Mouse (Mus musculus): Measurements from ENCODE around the gene Ergic1.

The Ergic1 gene

DNA sequence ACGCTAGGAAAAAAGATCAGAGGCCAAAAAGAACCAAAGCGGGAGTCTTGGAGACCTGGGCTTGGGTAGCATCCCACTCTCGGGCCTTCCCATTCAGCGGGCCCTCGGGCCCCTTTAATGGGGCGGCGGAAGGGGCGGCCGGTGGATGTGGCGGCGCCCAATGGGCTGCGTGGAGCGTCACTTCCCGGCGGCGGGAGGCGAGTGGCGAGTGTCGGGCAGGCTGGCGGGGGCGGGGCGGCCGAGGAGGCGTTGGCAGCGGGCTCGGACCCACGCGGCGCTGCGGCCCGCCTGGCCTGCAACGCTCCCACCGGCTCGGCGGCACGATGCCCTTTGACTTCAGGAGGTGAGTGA lies at the start of gene Ergic1:
Gene Ergic1 (plus strand): TSS at position 200 of the 351 bp plus-strand sequence.
- peak; percentile 74 for DNase-seq (ENCODE audit: low spot score)

DNA sequence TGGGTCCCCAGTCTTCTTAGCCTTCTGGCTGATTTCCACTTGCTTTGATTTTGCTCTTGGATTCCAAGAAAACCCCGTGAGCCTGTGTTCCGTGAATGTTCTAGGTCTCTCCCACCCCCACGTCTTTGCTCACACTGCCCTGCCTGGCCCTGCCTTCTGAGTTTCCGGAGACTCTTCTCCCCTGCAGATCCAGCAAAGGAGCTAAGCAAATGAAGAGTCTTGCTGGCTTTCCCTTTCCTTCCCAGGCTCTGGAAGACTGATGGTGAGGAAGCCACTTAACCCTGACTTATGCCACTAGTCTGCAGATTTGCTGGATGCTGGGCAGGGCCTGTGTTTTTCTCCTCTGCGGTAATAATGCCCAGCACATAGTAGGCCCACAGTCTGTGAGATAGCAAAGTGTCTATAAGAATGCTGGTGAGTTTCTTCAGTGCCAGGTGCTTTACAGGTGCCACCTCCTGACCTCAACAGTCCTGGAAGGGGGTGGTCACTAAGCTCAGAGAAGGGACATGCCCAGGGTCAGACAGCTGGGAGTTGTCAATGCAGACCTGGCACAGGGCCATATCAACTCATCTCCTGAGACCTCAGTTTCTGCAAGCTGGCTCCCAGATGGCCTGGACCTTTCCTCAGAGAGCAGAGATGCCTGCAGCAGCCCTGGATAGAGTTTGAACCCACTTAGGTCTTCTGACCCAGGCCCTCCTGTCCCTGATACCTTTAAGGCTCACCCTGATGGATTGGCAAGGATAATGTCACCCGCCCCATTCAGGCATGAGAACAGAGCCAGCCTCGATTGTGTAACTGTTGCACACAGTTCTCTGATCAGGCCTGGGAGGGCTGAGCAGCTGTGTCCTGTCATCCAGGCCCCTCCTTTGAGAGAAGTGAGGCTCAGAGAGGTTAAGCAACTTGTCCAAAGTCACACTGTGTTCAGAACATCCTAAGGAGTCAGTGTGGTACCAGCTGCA lies 49.2 kb upstream of the Ergic1 start:
- DNase-seq (ENCODE audit: low spot score) = no peak

DNA sequence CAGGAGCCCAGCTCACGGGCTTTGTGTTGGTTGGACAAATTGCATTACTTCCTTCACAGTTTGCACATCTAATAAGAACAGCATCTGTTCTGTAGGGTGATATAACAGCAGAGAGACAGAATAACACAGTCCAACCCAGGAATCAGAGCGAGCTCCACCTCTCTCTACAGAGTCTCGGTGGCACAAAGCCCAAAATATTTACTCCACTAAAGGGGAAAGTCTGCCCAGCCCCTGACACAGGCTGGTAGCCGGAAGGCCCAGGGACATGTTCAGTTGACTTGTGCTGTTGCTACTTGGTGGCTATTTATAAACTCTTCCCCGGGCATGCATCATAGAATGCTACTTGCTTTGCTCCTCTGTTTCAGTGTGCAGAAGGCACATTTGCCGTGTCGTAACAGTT lies 48.3 kb upstream of the Ergic1 start:
- no peak for DNase-seq (ENCODE audit: low spot score)

DNA sequence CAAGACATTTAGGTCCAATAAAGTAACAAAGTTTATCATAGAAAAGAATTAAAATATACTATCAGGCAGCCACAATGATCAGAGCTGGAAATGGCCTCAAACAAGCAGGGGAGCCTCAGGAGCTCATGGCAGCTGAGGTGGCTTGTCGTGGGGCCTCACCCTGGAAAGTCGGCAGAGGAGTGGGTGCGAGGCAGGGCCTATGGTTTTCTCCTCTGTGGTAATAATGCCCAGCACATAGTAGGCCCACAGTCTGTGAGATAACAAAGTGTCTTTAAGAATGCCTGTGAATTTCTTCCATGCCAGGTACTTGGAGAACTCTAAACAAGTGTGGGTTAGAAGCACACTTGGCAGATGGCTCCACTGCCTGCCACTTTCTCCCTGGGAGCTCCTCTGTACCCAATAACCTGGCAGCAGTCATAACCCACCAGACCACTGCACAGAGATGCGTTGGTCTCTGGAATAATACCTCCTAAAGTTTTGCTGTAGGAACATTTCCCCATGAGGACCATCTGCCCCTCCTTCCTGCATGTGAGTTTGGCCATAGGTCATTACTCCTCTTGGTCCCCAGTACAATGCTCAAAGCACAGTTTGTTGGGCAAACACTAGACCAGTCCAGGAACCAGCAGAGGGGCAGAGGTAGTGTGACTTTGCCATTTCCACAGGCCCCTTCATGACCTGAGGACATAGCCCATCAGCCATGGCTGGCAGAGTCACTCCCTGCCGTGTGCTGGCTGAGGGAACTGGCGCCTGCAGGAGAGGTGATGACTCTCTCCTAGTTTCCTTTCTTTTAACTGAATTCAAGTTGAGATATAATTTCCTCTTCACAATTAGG lies 47.6 kb upstream of the Ergic1 start:
- DNase-seq (ENCODE audit: low spot score) = no peak

DNA sequence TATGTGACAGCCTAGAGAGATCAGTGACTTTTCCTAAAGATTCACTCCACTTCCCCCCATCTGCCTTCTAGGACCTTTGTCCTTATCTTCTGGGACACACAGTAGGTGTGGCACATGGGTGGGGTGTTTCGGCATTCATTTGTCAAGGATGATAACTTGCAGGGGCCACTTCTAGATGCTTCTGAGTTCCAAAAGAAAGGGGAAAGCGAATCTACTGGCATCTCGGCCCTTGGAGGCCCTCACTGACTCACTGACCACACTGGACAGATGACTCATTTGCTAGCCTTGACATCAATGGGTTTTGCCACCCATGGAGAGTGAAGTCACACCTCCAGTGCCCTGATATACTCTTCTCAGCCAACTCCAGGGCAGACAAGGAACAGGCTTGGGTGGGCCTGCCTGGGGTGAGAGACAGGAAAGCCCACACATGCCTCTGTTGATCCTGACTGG lies 46.7 kb upstream of the Ergic1 start:
- no peak for DNase-seq (ENCODE audit: low spot score)

DNA sequence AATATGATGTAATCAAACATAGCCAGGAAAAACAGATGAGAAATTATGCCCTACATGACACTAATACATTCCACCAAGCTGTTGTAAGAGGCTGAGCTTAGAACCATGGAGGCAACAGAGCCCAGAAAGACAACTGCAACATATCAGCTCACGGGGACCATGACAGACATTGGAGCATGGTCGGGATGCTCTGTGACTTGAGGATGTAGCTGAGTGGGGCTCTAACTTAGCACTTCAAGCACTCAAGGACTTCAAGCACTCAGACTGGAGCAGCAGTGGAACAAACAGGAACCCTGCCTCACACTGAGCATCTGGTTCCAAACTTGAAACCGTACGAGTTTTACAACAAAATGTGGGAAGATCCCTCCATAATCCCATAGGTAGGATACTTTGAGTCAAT lies 45.6 kb upstream of the Ergic1 start:
- no peak for DNase-seq (ENCODE audit: low spot score)

DNA sequence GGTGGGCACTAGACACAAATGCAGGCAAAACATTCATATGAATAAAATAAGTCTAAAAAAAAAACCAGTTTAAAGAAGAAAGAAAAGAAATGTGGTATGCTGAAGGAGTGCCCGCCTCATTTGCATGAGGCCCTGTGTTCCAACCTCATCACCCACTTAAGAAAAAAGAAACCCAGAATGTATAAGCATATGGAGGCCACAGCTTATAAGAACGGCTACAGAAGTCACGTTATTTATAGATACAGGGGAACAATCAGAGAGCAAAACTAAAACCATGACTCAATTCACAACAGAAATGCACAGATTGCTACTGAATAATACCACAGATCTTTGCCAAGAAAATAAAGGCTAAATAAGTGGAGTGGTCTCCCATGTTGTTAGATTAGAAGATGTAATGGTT lies 43.0 kb upstream of the Ergic1 start:
- DNase-seq (ENCODE audit: low spot score) = no peak

DNA sequence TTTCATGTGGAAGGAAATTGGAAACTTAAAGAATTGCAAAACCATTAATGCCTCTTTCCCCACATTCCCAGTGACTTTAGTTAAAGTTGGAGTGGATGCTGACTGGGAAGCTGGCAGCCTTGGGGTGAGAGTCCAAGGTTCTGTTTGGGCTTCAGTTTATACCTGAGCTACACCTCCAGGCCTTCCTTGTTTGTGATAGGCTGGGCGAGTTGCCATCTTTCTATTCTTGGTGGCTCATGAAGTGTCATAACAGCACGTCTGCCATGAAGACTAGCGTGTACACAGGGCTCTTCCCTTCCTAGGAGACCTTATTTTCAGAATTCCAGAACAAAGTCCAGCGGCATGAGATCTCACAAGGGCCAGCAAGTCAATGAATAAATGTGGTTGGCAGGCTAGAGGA lies 38.6 kb upstream of the Ergic1 start:
- no peak for DNase-seq (ENCODE audit: low spot score)

DNA sequence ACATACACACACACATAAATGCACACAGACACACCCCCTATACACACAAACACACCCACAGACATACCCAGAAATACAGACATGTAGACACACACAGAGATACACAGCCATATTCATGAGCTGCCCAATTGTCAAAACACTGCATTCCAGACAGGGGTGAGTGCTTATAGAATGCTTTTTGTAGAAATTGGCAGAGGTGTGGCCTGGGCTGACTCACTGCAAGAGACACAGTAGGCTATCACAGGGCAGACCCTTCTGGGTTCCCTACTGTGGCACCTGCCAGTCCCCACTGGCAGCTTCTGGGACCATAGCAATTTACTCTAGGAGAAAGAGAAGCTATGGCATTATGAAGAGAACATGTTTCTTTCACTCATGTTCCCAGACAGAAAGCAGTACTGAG lies 37.0 kb upstream of the Ergic1 start:
- DNase-seq (ENCODE audit: low spot score) = no peak

DNA sequence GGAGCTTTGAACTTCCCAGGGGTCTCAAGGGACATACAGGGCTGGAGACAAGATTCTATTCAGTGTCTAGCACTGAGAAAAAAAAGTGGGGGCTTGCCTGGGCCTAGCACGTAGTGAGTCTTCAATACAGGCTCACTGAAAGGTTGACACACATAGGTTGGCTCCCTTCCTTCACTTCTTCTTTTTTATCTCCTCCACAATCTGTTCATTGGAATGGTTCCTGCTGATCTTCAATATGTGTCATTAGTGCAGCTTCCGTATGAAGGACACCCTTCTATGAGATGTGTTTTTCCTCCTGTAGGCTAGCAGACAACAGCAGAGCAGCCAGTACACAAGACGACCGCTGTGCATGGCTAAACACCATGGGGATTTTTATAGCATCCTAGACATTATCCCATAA lies 36.5 kb upstream of the Ergic1 start:
- no peak for DNase-seq (ENCODE audit: low spot score)

DNA sequence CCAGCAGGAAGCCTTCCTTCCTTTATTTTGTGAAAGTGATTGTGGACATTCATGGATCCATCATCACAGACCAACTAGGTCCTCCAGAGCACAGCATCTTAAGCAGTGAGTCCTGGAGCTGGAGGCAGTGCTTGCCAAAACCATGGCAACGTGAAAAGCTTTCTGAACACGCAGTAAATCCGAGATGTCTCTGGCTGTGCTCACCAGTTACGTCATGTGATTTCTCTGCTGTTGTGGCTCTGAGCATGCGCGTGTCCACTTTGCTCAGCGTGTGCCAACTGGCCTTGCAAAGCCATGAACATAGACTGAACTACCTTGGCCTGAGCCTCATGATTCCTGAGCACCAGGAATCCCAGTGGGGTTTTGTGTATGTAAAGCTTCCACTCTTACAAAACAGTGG lies 36.0 kb upstream of the Ergic1 start:
- peak; percentile 60 for DNase-seq (ENCODE audit: low spot score)

DNA sequence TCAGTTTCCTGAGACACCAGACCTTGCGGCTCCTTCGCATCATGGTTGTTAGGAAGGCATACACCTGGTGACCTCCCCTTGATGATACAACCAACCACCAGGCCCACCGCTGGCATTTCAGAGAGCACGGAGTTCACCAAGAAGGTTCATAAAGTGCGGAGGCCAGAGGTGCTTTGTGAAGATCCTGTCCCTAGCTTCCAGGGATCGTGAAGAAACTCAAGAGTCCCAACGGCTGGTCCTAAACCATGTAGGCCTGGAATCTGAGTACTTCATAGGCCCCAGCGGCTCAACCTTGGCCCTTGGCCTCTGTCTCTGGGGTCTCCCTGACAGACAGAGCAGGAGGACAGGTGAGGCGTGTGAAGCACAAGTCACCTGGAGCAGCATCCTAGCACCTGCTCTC lies 34.0 kb upstream of the Ergic1 start:
- DNase-seq (ENCODE audit: low spot score) = no peak

DNA sequence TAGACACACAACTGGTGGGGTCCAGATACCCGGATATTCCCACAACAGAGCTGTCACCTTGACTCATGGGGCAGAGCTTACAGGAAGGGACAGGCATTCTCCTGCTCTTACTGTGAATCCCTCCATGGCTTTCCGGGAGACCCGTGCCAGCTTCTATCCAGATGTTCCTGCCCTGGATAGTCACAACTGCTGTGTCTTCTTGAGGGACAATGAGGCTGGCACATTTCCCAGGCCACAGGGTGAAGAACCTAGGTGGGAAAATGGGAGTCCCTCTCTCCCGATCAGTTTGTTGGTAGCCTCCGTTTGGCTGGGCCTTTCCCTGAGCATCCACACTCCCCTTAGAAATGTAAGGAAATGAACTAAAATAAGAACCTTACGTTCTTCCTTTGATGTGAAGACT lies 32.5 kb upstream of the Ergic1 start:
- no peak for DNase-seq (ENCODE audit: low spot score)

DNA sequence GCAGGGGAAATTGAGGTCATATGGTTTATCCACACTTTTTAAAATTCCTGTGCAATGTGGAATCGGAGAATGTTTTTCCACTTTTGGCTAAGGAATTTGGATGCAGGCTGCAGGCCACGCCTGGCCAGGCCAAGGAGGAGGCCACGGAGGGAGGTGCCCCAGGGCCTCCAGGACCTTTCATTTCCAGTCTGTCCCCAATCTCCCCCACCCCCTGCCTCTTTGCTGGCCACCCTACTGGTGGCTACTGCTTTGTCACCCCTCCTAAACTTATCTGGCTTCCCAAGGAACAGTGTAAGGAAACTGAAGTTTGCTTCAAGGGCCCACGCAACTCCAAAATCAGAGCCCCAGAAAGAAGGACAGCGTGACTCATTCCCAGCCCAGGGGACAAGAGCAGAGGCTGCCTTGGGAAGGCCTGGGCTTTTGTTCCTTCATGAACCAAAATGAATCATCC lies 31.5 kb upstream of the Ergic1 start:
- no peak for DNase-seq (ENCODE audit: low spot score)

DNA sequence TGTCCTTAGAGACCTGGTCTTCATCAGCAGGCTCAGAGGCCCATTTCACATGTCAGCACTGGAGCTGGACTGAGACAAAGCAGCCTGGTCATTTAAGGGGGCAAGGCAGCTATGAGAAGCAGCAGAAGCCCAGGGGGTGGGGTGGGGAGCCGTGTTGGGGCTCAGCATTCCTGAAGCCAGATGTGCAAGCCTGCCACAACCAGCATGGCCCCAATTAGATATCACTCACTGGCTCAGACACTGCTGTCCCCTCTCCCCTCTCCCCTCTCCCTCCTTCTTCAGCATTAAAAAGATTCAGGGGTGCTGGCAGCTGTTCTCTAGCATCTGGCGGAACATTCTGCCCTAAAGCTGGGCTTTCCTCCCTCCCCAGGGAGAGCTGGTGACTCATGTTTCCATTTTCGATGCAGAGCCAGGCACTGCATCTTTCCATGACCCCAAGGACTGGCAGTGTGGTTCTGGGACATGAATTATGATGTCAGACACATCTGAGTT lies 30.7 kb upstream of the Ergic1 start:
- DNase-seq (ENCODE audit: low spot score) = no peak

DNA sequence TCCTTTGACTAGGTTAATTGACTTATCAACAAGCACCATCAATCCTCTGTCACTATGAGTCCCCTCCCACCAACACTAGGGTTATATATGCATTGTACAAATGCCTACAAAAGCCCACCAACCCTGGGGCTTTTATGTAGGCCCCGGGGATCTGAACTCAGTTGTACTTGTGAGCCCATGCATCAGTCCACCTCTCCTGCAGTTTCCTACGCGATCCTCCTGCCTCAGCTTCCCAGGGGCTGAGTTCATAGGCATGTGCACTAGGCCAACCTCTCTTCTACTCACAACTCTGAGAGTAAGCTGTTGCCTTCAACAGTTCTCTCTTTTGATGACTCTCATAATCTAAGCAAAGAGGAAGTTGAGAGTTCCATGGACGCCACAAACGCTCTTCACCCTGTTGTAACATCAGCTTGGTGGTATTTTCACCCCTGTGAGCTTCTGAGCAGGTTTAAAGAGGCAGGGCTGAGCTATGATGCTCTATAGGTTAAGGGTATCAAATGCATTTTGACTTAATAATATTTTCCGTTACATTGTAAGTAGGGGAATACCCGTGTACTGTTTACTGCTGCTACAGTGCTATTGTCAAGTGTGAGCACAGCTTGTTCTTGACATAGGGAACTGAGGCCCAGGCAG lies 29.8 kb upstream of the Ergic1 start:
- no peak for DNase-seq (ENCODE audit: low spot score)

DNA sequence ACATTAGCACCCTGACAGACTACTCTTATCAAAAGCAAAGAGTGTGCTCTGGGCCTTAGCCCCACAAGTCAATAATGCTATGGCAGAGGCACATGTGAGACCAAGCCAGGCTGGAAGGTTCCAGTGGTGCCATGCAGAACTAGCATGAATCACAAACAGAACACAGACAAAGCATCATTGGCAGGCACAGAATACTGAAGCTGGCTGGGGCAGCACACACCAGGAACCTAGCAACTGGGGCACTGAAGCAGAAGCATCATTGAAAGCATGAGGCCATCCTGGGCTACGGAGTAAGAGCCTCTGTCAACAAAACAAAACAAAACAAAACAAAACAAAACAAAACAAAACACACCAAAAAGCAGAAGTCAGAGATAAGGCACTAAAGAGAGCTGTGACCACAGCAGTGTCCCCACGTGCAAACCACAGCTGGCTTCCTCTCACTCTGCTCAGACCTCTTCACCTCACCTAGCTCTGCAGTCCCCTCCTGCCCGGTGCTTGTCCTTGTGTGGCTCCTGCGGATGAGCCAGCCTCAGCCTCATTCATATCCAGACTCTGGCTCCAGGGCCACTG lies 28.7 kb upstream of the Ergic1 start:
- DNase-seq (ENCODE audit: low spot score) = no peak

DNA sequence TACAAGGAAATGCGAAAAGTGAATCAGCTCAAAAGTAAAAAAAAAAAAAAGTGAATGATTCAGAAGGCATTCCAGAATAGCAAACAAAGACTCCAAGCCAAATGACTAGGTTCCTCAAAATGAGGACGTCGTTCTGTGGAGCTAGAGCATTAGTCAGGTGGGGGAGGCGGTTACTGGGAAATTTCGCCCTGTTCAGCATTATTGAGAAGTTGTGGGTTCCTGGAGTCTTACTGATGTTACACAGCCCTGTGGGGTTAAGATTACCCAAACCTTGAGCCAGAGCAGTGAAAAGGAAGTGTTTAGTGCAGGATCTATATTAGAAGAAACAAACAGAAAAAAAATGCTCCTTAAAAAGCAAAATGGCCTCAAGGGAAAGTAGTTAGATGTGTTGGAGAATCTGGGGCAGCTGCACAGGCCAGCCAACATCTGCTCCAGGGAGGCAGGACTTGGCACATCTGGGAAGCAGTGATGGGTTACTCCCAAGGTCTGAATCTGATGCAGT lies 27.4 kb upstream of the Ergic1 start:
- DNase-seq (ENCODE audit: low spot score) = no peak

DNA sequence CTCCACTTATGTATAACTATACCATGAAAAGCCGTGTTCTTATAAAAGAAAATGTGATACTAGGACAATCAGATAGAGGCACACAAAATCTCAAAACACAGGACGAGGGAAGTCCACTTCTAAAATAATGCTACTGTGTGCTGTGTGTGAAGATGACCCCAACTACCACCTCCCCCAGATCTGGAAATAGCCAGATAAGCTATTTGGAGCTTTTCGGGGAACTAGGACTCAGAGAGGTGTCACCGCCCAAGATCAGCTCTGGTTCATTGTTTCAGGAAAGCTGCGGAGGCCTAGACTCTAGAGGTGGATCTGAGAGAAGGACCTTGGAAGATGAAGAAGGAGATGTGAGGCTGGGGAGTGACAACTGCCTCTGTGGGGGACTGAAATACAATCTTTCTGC lies 26.6 kb upstream of the Ergic1 start:
- no peak for DNase-seq (ENCODE audit: low spot score)

DNA sequence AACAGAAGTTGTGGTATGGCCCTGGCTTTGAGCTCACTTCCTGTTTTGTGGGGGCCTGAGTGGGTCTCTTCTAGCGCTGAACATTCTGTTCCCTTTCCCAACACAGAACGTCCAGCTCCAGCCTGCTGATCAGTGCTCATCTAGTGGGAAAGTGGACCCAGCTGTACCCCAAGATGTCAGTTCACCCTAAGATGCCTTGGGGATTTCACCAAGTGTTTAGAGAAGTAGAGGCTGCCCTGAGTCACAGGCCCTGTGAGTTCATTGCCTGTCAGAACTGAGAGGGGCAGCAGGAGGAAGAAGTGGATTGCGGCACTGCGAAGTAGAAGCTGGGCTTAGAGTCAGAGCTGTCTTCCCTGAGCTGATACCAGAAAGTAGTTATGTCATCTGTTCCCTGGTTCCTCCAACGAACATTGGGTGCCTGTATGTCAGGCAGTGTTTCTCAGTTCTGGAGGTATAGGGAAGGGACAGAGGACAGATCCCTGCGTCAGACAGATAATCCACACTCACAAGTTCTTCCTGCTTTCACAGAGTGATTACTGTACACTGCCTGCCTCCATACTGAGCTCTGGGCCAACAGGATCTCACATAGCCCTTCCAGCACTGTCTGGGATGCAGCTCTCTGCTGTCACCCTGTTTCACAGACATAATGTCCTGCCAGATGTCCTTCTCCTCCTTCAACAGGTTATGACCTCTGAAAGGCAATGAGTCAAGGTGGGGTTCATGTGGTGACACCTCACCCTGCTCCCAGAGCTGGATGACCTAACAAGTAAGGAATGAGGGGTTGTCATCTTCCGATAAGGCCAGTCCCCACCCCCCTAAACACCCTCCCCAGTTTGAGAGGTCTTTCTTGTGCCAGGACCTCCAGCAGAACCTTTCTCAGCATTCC lies 25.8 kb upstream of the Ergic1 start:
- DNase-seq (ENCODE audit: low spot score) = no peak
